In the genomic region with DNA sequence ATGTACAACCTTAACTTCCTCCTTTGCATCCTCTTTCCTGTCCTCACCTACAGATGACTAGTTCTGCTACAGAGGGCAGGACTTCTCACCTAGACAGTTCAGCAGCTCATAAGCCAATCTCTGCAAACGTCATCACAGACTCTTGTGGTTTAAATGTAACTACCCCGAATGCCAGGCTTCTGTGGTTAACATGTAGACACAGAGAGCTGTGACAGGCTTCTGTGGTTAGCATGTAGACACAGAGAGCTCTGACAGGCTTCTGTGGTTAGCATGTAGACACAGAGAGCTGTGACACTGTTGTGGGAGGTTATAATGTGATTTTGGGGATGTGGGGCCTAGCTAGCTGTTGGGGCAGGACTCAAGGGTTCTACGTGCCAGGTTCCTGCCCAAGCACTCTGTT, we compare ENCODE assay signal across 12 mouse cellular contexts.
DNase-seq lines count a peak whose midpoint lies in the region; ATAC-seq lines count a peak whose summit lies in the region.
"Had no signal": no experiment of that assay in that cellular context is flagged by ENCODE, and none has a peak within 500 bp of the region (broad histone marks: within the 10 kb centered on the region; RNA-seq: fewer than 3 reads in every experiment).

No protein-coding gene starts in this region.

- no peaks in the 10 kb centered on the region for H3K36me3 ChIP-seq in forebrain, embryonic 14.5 days (ENCODE audit: control insufficient read depth, insufficient read depth, low read length)

- no peaks in the 10 kb centered on the region for H3K4me1 ChIP-seq in forebrain, embryonic 14.5 days (ENCODE audit: control insufficient read depth, insufficient read depth, low read length)

- no peaks in the 10 kb centered on the region for H3K27me3 ChIP-seq in forebrain, embryonic 14.5 days (replicated peaks; ENCODE audit: control insufficient read depth, insufficient read depth, low read length)

- no peaks in the 10 kb centered on the region for H3K9me3 ChIP-seq in forebrain, embryonic 14.5 days (replicated peaks; ENCODE audit: control insufficient read depth, low read length)

- ATAC-seq in hematopoietic stem cell, adult 5-6 weeks (replicated peaks in 1 of 2; ENCODE audit: insufficient read depth in 1 of 2, low FRiP score in 2 of 2, low TSS enrichment in 1 of 2, low read depth in 1 of 2, poor library complexity in 2 of 2, severe bottlenecking in 2 of 2), result peak; percentile 98 to 99
- ATAC-seq in neutrophil, adult 5-6 weeks (ENCODE audit: extremely low read depth, insufficient number of reproducible peaks, low FRiP score, poor library complexity, severe bottlenecking), result peak; percentile 62
- no peak for ATAC-seq in forebrain, embryonic 14.5 days
- ATAC-seq: intestine, postnatal 0 days had no signal

- no peak overlapping the region for H3K9ac ChIP-seq in forebrain, embryonic 14.5 days (ENCODE audit: low read length)
- H3K9ac ChIP-seq: liver, embryonic 14.5 days had no signal

- no peak overlapping the region for H3K4me3 ChIP-seq in forebrain, embryonic 14.5 days (ENCODE audit: low read depth, low read length)

- no peak overlapping the region for H3K4me2 ChIP-seq in forebrain, embryonic 14.5 days (ENCODE audit: low read length)

- peak; percentile 56 for DNase-seq in heart, adult 11 months
- DNase-seq in heart, postnatal 10 days, result no peak
- DNase-seq in CD4-positive helper T cell, adult 2 months (ENCODE audit: low read depth, low spot score), result peak; percentile 89
- no peak for DNase-seq in left cerebral cortex, postnatal 4 days
- no peak for DNase-seq in gastrocnemius, postnatal 36 days
- no peak for DNase-seq in forebrain, embryonic 14.5 days (ENCODE audit: low spot score)
- DNase-seq: adrenal gland, postnatal 14 days; heart, postnatal 4 days had no signal

- 86% methylated on average over 3 of the region's 3 CpGs for WGBS in forebrain, embryonic 14.5 days

- no peak overlapping the region for H3K27ac ChIP-seq in forebrain, embryonic 14.5 days (ENCODE audit: low read depth, low read length)
- H3K27ac ChIP-seq: liver, embryonic 14.5 days had no signal

- intact Hi-C loops in heart, postnatal 10 days (cut with DNase I), result no loop called here
- intact Hi-C loops in left cerebral cortex, postnatal 4 days (cut with DNase I), result no loop called here
- intact Hi-C loops in gastrocnemius, postnatal 36 days (cut with DNase I), result no loop called here

Comparison
In these comparisons a context has a peak if more than half of its experiments do, and no peak if none do; other contexts are left out.
1. DNase-seq: peak in heart, adult 11 months (single experiment) and CD4-positive helper T cell, adult 2 months (single experiment); none in heart, postnatal 10 days (0 of 2), left cerebral cortex, postnatal 4 days (single experiment), gastrocnemius, postnatal 36 days (0 of 2) and forebrain, embryonic 14.5 days (single experiment).